Mouse (Mus musculus) midbrain, embryonic 13.5 days (tissue): ENCODE results near the gene Nin. TPM values are rescaled to one million over a fixed set of nuclear protein-coding genes. Genes with fewer than 3 reads are reported as not detected.

Experiments used
- ATAC-seq: fragments of 200-750 bp; cut with Nextera tagmentation; 2 replicates; pipeline ENCODE4 v1.8.0; 2017; ENCODE audit warnings: mild to moderate bottlenecking, moderate TSS enrichment, moderate library complexity
- H3K27ac ChIP-seq: fragments of 300-500 bp; sonication (generic); 2 replicates; pipeline ENCODE4 v1.5.1; 2015; ENCODE audit warnings: inconsistent platforms, mild to moderate bottlenecking, moderate library complexity
- H3K27me3 ChIP-seq: fragments of 300-500 bp; sonication (generic); 2 replicates; pipeline ENCODE4 v1.6.1; 2015; ENCODE audit warnings: mild to moderate bottlenecking, inconsistent platforms
- H3K36me3 ChIP-seq: fragments of 300-500 bp; sonication (generic); 2 replicates; pipeline ENCODE4 v1.6.1; 2015; ENCODE audit warnings: mild to moderate bottlenecking, inconsistent platforms
- H3K4me1 ChIP-seq: fragments of 300-500 bp; sonication (generic); replicated peaks from 2 replicates; pipeline ENCODE4 v1.6.1; 2015; ENCODE audit warnings: inconsistent platforms
- H3K4me2 ChIP-seq: fragments of 300-500 bp; sonication (generic); replicated peaks from 2 replicates; pipeline ENCODE4 v1.6.1; 2015; ENCODE audit warnings: moderate library complexity, mild to moderate bottlenecking, inconsistent platforms
- H3K4me3 ChIP-seq: fragments of 300-500 bp; sonication (generic); replicated peaks from 2 replicates; pipeline ENCODE4 v1.5.1; 2015; ENCODE audit warnings: mild to moderate bottlenecking, inconsistent platforms
- H3K9ac ChIP-seq: fragments of 300-500 bp; sonication (generic); replicated peaks from 2 replicates; pipeline ENCODE4 v1.6.1; 2015; ENCODE audit warnings: mild to moderate bottlenecking, inconsistent platforms
- H3K9me3 ChIP-seq: fragments of 300-500 bp; sonication (generic); 2 replicates; pipeline ENCODE4 v1.6.1; 2016; ENCODE audit warnings: mild to moderate bottlenecking, inconsistent platforms
- WGBS: fragments of 180-500 bp; shearing (Covaris S2); methylation state at CpG from one replicate; pipeline ENCODE4 v1.1.7; 2015; 5-methylcytosine and 5-hydroxymethylcytosine counted together
- polyA plus RNA-seq: library from polyadenylated mRNA; unstranded; fragments of >200 nt; fragmentation: Nextera tagmentation; extraction: Ambion mirVana; gene quantifications from 2 replicates; pipeline ENCODE4 v1.2.1, GENCODE M21; 2015

The Nin gene
- polyA plus RNA-seq, 1 experiment from 2014 or later = 16.6 TPM

DNA sequence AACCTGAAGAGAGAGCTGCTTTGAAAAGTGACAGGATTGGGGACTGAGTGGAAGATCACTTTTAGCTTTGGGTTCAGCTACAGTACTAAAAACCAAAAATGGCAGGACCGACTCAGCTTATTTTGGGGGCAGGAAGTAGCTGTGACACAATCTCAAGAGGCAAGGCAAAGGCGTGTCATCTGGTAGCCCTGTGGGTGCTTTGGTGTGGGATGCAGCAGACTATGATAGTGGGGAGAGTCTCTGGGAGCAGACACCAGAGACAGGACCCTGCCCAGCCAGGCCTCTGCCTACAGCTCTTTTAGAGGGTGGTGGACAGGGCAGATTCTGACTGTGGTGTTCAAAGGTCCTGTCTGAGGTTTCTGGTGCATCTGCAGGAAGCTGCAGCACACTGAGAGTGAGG, 38.5 kb downstream of the Nin start:
- 92% methylated on average over 2 of the region's 2 CpGs for WGBS

DNA sequence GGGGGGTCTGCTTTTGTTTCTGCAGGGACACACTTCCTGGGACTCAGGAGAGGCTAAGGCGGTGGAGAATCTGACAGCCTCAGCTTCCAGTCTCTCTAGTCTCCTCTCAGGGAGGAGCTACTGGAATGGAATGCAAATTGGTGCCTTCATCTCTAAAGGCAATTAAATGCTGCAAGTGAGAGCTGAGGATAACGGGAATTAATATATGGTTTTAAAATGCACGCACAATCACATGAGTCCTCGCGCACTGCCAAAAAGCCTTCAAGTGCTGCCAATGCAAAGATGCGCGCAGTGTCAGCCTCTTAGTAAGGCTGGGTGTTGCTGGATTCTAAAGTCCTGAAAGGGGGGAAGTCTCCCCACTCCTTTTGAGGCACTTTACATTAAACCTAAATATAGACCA, 42.6 kb downstream of the Nin start:
- no peak overlapping the region for H3K4me3 ChIP-seq
- peaks cover 45% of the 10 kb centered on the region for H3K4me1 ChIP-seq
- no peaks in the 10 kb centered on the region for H3K27me3 ChIP-seq
- peak overlapping the region; percentile 74 for H3K27ac ChIP-seq
- 39% methylated on average over 7 of the region's 7 CpGs for WGBS
- H3K36me3 ChIP-seq = peaks cover 8% of the 10 kb centered on the region; the same call in 1 of the 2 replicates
- peak; percentile 57 for ATAC-seq
- 0 out of 2 replicates have a peak overlapping the region, but pooled peaks have one; percentile 2 for H3K9ac ChIP-seq
- H3K9me3 ChIP-seq = no peaks in the 10 kb centered on the region
- 0 out of 2 replicates have a peak overlapping the region, but pooled peaks have one; percentile 5 for H3K4me2 ChIP-seq

More for the DNA sequence above, 38.5 kb downstream of the Nin start:
- Histone ChIP-seq H3K9ac (no peak overlapping the region), H3K4me3 (no peak overlapping the region), H3K27ac (no peak overlapping the region), H3K36me3 (peaks cover 23% of the 10 kb centered on the region), H3K4me1 (peaks cover 18% of the 10 kb centered on the region), H3K27me3 (no peaks in the 10 kb centered on the region), H3K9me3 (no peaks in the 10 kb centered on the region), H3K4me2 (no peak overlapping the region)
- ATAC-seq = no peak

DNA sequence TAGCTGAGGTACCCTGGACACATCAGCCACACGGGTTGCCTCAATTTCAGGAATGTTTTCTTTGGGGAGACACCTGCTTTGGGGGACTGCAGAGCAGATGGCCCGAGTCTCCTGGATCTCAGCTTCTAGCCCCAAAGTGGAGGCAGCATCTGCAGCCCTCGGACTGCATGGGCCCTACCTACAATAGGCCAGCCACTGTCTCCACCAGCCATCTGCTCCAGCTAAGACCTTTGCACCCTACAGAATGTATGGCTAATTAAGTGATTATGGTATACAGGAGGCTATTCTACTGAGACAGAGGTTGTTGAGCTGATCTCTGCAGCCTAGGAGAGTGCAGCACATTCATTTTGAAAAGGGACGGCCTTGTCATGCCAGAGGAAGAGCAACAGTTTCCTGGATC, 43.2 kb downstream of the Nin start:
- no peaks in the 10 kb centered on the region for H3K9me3 ChIP-seq
- H3K36me3 ChIP-seq = peaks cover 5% of the 10 kb centered on the region; the same call in 1 of the 2 replicates
- ATAC-seq = peak; percentile 46
- peaks cover 45% of the 10 kb centered on the region for H3K4me1 ChIP-seq
- 0 out of 2 replicates have a peak overlapping the region, but pooled peaks have one; percentile 2 for H3K9ac ChIP-seq
- H3K27ac ChIP-seq = peak overlapping the region; percentile 74
- no peak overlapping the region for H3K4me3 ChIP-seq
- H3K27me3 ChIP-seq = no peaks in the 10 kb centered on the region
- H3K4me2 ChIP-seq = 0 out of 2 replicates have a peak overlapping the region, but pooled peaks have one; percentile 5
- 14% methylated on average over 4 of the region's 4 CpGs for WGBS

DNA sequence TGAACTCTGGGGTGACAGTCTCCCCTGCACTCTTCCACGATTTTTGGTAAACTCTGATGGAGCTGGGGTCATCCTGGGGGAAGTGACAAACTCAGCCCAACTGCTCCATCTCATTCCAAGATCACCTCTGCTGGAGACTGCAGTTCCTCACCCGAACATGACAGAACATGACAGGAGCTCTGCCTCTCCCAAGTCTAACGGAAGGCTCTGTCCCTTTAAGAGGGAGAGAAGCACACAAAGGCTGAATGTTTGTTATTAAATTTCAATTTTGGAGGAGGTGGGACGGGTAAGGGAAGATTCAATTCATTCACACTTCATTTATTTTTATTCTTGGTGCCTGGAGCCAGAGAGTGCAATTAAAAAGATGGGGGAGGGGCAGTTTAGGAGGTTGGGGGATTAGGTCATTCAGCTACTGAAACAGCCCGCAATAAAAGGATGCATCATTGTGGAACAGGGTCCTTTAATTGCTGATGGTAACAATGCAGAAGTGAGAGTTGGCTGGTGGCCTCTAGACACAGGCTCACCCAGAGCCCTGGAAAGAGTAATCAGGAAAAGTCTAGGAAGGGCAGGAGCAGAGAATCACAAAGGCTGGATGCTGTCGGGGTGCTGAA, 44.8 kb downstream of the Nin start:
- 10% methylated on average over 6 of the region's 6 CpGs for WGBS

DNA sequence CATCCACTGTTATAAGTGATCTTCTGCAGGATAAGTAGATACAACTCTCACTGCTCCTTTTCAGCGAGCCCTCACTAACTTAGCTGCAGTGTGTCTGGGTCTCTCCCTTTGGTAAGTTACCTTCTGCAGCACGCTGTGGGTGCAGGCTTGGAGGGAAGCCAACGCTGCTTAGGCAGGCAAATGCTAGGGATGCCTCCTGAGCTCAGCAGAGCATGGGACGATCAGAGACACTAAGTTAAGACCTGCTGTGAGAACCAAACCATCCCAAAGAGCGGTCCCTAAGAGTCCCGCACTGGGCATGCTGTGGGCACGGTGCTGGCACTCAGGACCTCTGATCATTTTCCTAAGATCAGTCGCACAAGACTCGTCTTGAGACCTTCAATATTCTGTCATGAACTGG, 45.7 kb downstream of the Nin start:
- Histone ChIP-seq H3K9ac (no peak overlapping the region), H3K36me3 (peaks cover 6% of the 10 kb centered on the region; the same call in 1 of the 2 replicates), H3K4me2 (no peak overlapping the region), H3K27ac (0 out of 2 replicates have a peak overlapping the region, but pooled peaks have one; percentile 15), H3K4me3 (no peak overlapping the region), H3K4me1 (peaks cover 45% of the 10 kb centered on the region), H3K27me3 (no peaks in the 10 kb centered on the region), H3K9me3 (no peaks in the 10 kb centered on the region)
- no peak; the same call in 1 of the 2 replicates for ATAC-seq
- 53% methylated on average over 9 of the region's 9 CpGs for WGBS

More for the DNA sequence above, 44.8 kb downstream of the Nin start:
- H3K36me3 ChIP-seq = peaks cover 4% of the 10 kb centered on the region; the same call in 1 of the 2 replicates
- ATAC-seq = peak; percentile 51
- H3K4me1 ChIP-seq = peaks cover 45% of the 10 kb centered on the region
- H3K4me2 ChIP-seq = 0 out of 2 replicates have a peak overlapping the region, but pooled peaks have one; percentile 9
- peak overlapping the region; percentile 10 for H3K27ac ChIP-seq
- no peak overlapping the region for H3K4me3 ChIP-seq
- peak overlapping the region; percentile 41; the same call in 1 of the 2 replicates for H3K9ac ChIP-seq
- no peaks in the 10 kb centered on the region for H3K9me3 ChIP-seq
- no peaks in the 10 kb centered on the region for H3K27me3 ChIP-seq

DNA sequence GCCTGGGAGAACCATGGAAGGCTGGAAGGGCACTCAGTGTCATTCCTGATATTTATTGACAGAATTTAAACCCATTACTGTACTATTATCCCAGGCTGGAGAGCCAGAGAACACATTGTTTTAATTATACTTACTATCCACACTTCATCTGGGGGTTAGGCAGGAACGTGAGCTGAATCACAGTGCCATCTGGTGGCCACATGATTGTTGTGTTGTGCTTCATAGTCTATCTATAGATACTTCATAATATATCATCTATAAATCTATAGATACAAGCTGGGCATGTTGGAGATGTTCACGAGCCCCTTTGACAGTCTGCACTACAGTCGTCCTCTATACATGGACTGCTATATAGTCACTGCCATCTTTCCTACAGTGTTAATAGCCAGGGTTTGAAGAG, 51.4 kb downstream of the Nin start:
- Histone ChIP-seq H3K36me3 (peaks cover 23% of the 10 kb centered on the region), H3K4me3 (no peak overlapping the region), H3K27me3 (no peaks in the 10 kb centered on the region), H3K27ac (no peak overlapping the region), H3K9ac (no peak overlapping the region), H3K9me3 (no peaks in the 10 kb centered on the region), H3K4me1 (0 out of 2 replicates have a peak, but pooled peaks cover 3% of the 10 kb centered on the region), H3K4me2 (no peak overlapping the region)
- WGBS = 38% methylated on average over 3 of the region's 3 CpGs
- ATAC-seq = peak; percentile 58; the same call in 1 of the 2 replicates

DNA sequence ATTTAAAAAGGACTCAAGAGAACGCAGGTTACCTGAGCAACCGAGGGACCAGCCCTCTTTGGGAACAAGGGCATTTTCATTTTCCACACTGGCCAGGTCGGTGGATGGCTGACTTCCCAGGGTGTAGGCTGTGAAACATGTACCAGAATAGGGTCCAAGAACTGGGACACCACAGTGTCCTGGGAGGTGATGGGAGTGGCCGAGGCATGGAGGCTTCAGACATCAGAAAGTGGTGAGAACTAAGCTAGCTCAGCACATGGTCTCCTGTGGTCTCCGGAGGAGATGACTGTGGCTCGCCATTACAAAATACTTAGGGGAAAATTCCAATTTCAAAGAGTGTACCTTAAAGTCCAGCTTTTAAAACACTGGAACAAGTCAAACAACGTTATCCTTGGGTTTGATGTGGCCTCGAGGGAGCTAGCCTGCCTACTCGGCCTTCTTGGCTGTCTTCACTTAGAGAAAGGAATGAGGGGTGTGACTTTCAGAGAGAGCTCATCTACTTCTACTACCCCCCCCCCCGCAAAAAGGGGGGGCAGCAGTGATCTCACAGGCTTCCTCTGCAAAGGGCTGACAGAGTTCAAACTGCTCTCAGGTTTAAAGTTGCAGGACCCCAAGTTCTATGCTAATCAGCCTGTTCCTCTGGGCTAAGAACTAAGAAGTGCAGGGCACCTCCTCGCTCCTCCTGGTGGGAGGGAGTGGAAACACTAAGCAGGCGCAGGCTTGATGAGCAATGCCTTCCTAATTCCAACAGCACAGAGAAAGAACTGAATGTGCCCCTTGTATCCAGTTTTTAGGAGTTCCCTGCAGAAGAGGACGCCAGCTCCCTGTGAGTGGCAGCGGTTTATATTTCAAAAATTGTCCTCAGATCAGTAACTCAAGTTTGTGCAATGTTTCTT, 54.3 kb downstream of the Nin start:
- H3K36me3 ChIP-seq = peaks cover 48% of the 10 kb centered on the region
- WGBS = 72% methylated on average over 14 of the region's 14 CpGs
- no peak overlapping the region for H3K27ac ChIP-seq
- H3K27me3 ChIP-seq = no peaks in the 10 kb centered on the region
- ATAC-seq = no peak
- no peak overlapping the region for H3K9ac ChIP-seq
- no peak overlapping the region for H3K4me2 ChIP-seq
- H3K4me3 ChIP-seq = no peak overlapping the region
- H3K9me3 ChIP-seq = no peaks in the 10 kb centered on the region
- H3K4me1 ChIP-seq = no peaks in the 10 kb centered on the region

DNA sequence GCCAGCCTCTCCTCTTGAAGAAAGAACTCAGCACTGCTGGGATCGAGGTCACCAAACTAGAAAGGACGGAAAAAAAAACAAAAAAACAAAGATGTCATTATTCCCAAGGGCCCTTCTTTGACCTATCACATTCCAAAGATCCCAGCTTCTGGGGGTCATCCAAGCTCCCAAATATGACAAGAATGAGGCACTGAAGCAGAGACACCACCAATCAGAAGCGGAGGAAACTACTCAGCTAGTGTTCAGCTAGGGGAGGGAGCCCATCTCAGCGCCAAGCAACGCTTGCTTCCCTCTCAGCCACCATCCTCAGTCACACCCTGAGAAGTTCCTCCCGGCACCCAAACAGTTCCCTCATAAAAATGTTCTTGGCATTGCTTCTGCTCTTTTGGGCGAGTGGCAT, 62.8 kb downstream of the Nin start:
- Histone ChIP-seq H3K4me2 (no peak overlapping the region), H3K9me3 (no peaks in the 10 kb centered on the region), H3K27ac (no peak overlapping the region), H3K27me3 (no peaks in the 10 kb centered on the region), H3K36me3 (peaks cover 83% of the 10 kb centered on the region), H3K9ac (no peak overlapping the region), H3K4me1 (no peaks in the 10 kb centered on the region), H3K4me3 (no peak overlapping the region)
- ATAC-seq = no peak
- WGBS = 76% methylated on average over 7 of the region's 7 CpGs

DNA sequence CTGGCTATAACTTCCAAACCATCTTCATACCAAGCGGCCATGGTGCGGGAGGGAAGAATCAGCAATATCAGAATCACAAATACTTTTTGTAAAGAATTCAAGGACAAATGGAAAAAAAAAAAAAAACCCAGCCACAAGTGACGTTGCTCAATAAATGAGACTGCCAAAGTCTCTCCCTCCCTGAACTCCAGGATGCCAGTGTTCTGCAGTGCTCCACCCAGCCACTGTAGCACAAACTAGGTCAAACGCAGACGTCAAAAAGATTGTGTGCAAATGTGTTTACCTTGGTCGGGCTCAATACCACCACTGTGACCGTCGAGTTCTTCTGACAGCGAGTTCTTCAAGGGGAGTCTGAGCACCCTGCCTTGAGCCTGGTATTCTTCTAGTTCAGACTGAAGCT, 64.8 kb downstream of the Nin start:
- no peak for ATAC-seq
- Histone ChIP-seq H3K9me3 (no peaks in the 10 kb centered on the region), H3K4me2 (no peak overlapping the region), H3K27ac (no peak overlapping the region), H3K9ac (no peak overlapping the region), H3K4me1 (no peaks in the 10 kb centered on the region), H3K27me3 (no peaks in the 10 kb centered on the region), H3K36me3 (peaks cover 81% of the 10 kb centered on the region), H3K4me3 (no peak overlapping the region)
- 86% methylated on average over 9 of the region's 9 CpGs for WGBS

DNA sequence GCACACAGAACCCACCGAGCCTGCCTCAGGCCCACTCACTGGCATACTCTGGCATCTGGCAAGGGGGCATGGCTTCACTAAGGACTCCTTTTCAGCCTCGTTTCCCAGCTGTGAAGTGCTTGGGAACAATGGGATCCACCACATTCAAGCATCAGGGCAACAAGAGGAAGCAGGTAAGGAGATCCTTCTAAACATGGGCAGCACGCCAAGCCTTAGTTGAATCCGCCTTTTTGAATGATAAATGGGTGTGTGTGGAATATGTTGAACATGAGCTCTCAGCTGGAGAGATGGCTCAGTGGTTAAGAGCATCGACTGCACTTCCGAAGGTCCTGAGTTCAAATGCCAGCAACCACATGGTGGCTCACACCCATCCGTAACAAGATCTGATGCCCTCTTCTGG, 66.2 kb downstream of the Nin start:
- Histone ChIP-seq H3K27ac (no peak overlapping the region), H3K36me3 (peaks cover 85% of the 10 kb centered on the region)

DNA sequence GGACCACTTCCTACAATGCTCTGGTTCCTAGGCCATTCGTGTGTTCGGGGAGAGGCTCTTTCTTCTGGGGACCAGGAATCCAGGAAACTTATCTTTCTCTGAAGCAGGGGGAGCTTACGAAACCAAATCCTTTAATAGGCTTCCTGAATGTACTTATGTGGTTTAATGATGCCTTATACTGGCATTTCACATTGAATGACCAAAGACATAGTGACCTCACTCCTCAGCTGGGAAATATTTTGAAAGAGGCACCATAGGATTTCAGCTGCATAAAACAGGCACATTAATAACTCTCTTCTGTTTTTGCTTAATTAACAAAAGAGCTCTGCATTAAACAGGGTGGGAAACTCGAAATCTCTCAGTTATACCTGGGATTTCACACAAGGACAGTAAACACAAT, 69.2 kb downstream of the Nin start:
- 66% methylated on average over 4 of the region's 4 CpGs for WGBS
- Histone ChIP-seq H3K9me3 (no peaks in the 10 kb centered on the region), H3K36me3 (peaks cover 80% of the 10 kb centered on the region), H3K27ac (no peak overlapping the region), H3K27me3 (no peaks in the 10 kb centered on the region), H3K4me3 (no peak overlapping the region), H3K4me1 (no peaks in the 10 kb centered on the region), H3K4me2 (no peak overlapping the region), H3K9ac (no peak overlapping the region)
- ATAC-seq = no peak

More for the DNA sequence above, 66.2 kb downstream of the Nin start:
- no peaks in the 10 kb centered on the region for H3K27me3 ChIP-seq
- no peak for ATAC-seq
- 89% methylated on average over 7 of the region's 7 CpGs for WGBS
- no peaks in the 10 kb centered on the region for H3K4me1 ChIP-seq
- H3K9me3 ChIP-seq = no peaks in the 10 kb centered on the region
- H3K9ac ChIP-seq = no peak overlapping the region
- H3K4me3 ChIP-seq = no peak overlapping the region
- H3K4me2 ChIP-seq = no peak overlapping the region

DNA sequence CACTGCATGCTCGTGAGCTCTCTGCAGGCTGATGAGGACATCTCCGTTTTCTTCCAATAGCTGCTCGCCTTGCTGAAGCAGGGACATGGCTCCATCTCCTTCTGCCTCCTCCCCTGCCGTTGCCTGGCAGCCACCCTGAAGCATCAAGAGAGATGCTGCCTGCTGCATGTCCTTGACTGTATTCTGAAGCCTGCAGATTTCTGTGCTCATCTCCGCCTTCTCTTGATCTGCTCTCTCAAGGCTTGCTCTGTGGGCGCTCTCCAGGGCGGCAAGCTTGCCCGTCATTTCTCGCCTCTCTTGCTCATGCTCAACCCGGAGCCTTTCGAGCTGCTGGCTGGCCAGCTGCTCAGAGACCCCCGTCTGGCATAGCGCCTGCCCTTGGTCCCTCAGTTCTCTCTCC, 70.1 kb downstream of the Nin start:
- no peak overlapping the region for H3K9ac ChIP-seq
- H3K9me3 ChIP-seq = no peaks in the 10 kb centered on the region
- no peaks in the 10 kb centered on the region for H3K27me3 ChIP-seq
- no peaks in the 10 kb centered on the region for H3K4me1 ChIP-seq
- 91% methylated on average over 13 of the region's 13 CpGs for WGBS
- H3K4me3 ChIP-seq = no peak overlapping the region
- H3K36me3 ChIP-seq = peaks cover 77% of the 10 kb centered on the region
- H3K4me2 ChIP-seq = no peak overlapping the region
- no peak for ATAC-seq
- no peak overlapping the region for H3K27ac ChIP-seq
